ENCODE assay signal across 10 mouse cellular contexts in the genomic region with DNA sequence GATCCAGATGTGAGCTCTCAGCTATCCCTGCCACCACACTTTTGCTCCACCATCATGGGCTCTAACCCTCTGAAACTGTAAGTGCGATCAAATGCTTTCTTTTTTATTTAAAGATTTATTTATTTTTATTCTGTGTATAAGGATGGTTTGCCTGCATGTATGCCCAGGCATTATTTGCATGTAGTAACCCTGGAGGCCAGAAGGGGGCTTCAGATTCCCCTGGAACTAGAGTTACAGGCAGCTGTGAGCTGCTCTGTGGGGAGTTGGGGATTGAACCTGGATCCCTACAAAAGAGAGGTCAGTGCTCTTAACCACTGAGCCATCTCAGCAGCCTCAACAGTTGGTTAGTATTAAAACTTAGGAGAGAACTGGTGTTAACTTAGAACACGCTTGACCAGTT. TPM values are rescaled to one million over a fixed set of nuclear protein-coding genes. Genes with fewer than 3 reads are reported as not detected.
DNase-seq lines count a peak whose midpoint lies in the region; ATAC-seq and TF ChIP-seq lines count a peak whose summit lies in the region.
"Had no signal": no experiment of that assay in that cellular context is flagged by ENCODE, and none has a peak within 500 bp of the region (broad histone marks: within the 10 kb centered on the region; RNA-seq: fewer than 3 reads in every experiment).

No protein-coding gene starts in this region.

- no peak overlapping the region for H3K9ac ChIP-seq in midbrain, embryonic 14.5 days (replicated peaks; ENCODE audit: low read length)
- H3K9ac ChIP-seq in midbrain, embryonic 13.5 days (replicated peaks): no peak overlapping the region
- H3K9ac ChIP-seq: liver, embryonic 13.5 days had no signal

- H3K4me3 ChIP-seq in midbrain, embryonic 14.5 days (replicated peaks; ENCODE audit: low read depth, low read length): no peak overlapping the region
- H3K4me3 ChIP-seq in midbrain, embryonic 13.5 days (replicated peaks): no peak overlapping the region
- H3K4me3 ChIP-seq: liver, embryonic 13.5 days had no signal

- H3K4me2 ChIP-seq in midbrain, embryonic 14.5 days (ENCODE audit: low read length): no peak overlapping the region
- H3K4me2 ChIP-seq in midbrain, embryonic 13.5 days (replicated peaks): no peak overlapping the region
- H3K4me2 ChIP-seq: liver, embryonic 13.5 days had no signal

- no peaks in the 10 kb centered on the region for H3K9me3 ChIP-seq in midbrain, embryonic 14.5 days (ENCODE audit: control insufficient read depth, low read length)
- H3K9me3 ChIP-seq in midbrain, embryonic 13.5 days: no peaks in the 10 kb centered on the region

- no peaks in the 10 kb centered on the region for H3K36me3 ChIP-seq in midbrain, embryonic 14.5 days (ENCODE audit: control insufficient read depth, insufficient read depth, low read length)
- H3K36me3 ChIP-seq in midbrain, embryonic 13.5 days: no peaks in the 10 kb centered on the region
- H3K36me3 ChIP-seq: liver, embryonic 13.5 days had no signal

- H3K27ac ChIP-seq in midbrain, embryonic 14.5 days (replicated peaks; ENCODE audit: low read depth, low read length): no peak overlapping the region
- H3K27ac ChIP-seq in midbrain, embryonic 13.5 days: no peak overlapping the region
- H3K27ac ChIP-seq: liver, embryonic 13.5 days had no signal

- H3K4me1 ChIP-seq in midbrain, embryonic 14.5 days (ENCODE audit: control insufficient read depth, insufficient read depth, low read length): no peaks in the 10 kb centered on the region
- no peaks in the 10 kb centered on the region for H3K4me1 ChIP-seq in midbrain, embryonic 13.5 days (replicated peaks)

- H3K27me3 ChIP-seq in midbrain, embryonic 14.5 days (ENCODE audit: control insufficient read depth, insufficient read depth, low read length): no peaks in the 10 kb centered on the region; the same call in 1 of the 2 replicates
- H3K27me3 ChIP-seq in midbrain, embryonic 13.5 days: peaks cover 5% of the 10 kb centered on the region; the same call in 1 of the 2 replicates
- H3K27me3 ChIP-seq: liver, embryonic 13.5 days had no signal

- no peak for ATAC-seq in midbrain, embryonic 14.5 days (ENCODE audit: low FRiP score, low TSS enrichment)
- no peak for ATAC-seq in midbrain, embryonic 13.5 days

- TF ChIP-seq CTCF in brain, embryonic 14.5 days (IDR thresholded peaks at IDR 0.05; ENCODE audit: borderline replicate concordance, extremely low read depth, insufficient read depth, insufficient read length): peak; percentile 36; the same call in 1 of the 2 replicates

- 93% methylated on average over 2 of the region's 2 CpGs for WGBS in midbrain, embryonic 14.5 days
- 81% methylated on average over 2 of the region's 2 CpGs for WGBS in midbrain, embryonic 13.5 days

- DNase-seq in heart, postnatal 4 days: peak; percentile 13
- no peak for DNase-seq in heart, adult 8-10 months (ENCODE audit: low spot score)
- peak; percentile 23 for DNase-seq in midbrain, embryonic 14.5 days
- DNase-seq in brain, embryonic 14.5 days (ENCODE audit: low read depth): no peak
- peak; percentile 52 for DNase-seq in thymus, postnatal 14 days
- DNase-seq in right cerebral cortex, postnatal 10 days (ENCODE audit: low spot score in 2 of 2): no peak
- no peak for DNase-seq in left cerebral cortex, adult 11 months (ENCODE audit: low spot score)
- DNase-seq: gastrocnemius, postnatal 25 days; liver, embryonic 13.5 days had no signal

- TF ChIP-seq POLR2A in brain, embryonic 14.5 days (IDR thresholded peaks at IDR 0.05; ENCODE audit: borderline replicate concordance, extremely low read depth, insufficient read depth, insufficient read length, poor library complexity, severe bottlenecking): no peak

RNA-seq across cellular contexts. Expression of a gene that starts 15.5 kb away (rescaled TPM):
- 1 to 10 TPM; 4.2 to 5.6 TPM for total RNA-seq in heart, postnatal 4 days (2021)
- 1 to 10 TPM; 3.6 to 4.7 (median 4.3) TPM for total RNA-seq in heart, adult 8-10 months (2022)
- 19.7 and 21.2 TPM in 2 replicates for polyA plus RNA-seq in midbrain, embryonic 14.5 days (2014; fragmentation: Nextera tagmentation; extraction: Ambion mirVana)
- 24.3 and 24.8 TPM in 2 replicates for polyA plus RNA-seq in midbrain, embryonic 13.5 days (2015; fragmentation: Nextera tagmentation; extraction: Ambion mirVana)
- 18.8 and 19.5 TPM in 2 replicates for polyA plus RNA-seq in brain, embryonic 14.5 days (2012; rRNA removed)

RNA-seq across cellular contexts. Expression of a gene that starts 38.5 kb away (rescaled TPM):
- total RNA-seq in heart, postnatal 4 days (2021): 10 to 100 TPM; 86.3 to 87.5 TPM
- 10 to 100 TPM; 85.6 to 96.6 (median 88.1) TPM for total RNA-seq in heart, adult 8-10 months (2022)
- polyA plus RNA-seq in midbrain, embryonic 14.5 days (2014; fragmentation: Nextera tagmentation; extraction: Ambion mirVana): 0.11 and 0.21 TPM in 2 replicates
- polyA plus RNA-seq in midbrain, embryonic 13.5 days (2015; fragmentation: Nextera tagmentation; extraction: Ambion mirVana): 0.13 and 0.18 TPM in 2 replicates
- polyA plus RNA-seq in brain, embryonic 14.5 days (2012; rRNA removed): 0.38 and 0.44 TPM in 2 replicates

RNA-seq across cellular contexts. Expression of a gene that starts 45.6 kb away (rescaled TPM):
- 1 to 10 TPM; 1.2 TPM for total RNA-seq in heart, postnatal 4 days (2021)
- 1 to 10 TPM in 3 of 4 experiments, under 1 TPM in 1; 0.57 to 1.6 (median 1.1) TPM for total RNA-seq in heart, adult 8-10 months (2022)
- polyA plus RNA-seq in midbrain, embryonic 14.5 days (2014; fragmentation: Nextera tagmentation; extraction: Ambion mirVana): 1.9 and 2.9 TPM in 2 replicates
- polyA plus RNA-seq in midbrain, embryonic 13.5 days (2015; fragmentation: Nextera tagmentation; extraction: Ambion mirVana): 2.2 and 3.7 TPM in 2 replicates
- polyA plus RNA-seq in brain, embryonic 14.5 days (2012; rRNA removed): 2.0 and 3.4 TPM in 2 replicates
- total RNA-seq: gastrocnemius, postnatal 25 days had no signal

Comparison
In these comparisons a context has a peak if more than half of its experiments do, and no peak if none do; other contexts are left out.
1. DNase-seq: peak in heart, postnatal 4 days (single experiment), midbrain, embryonic 14.5 days (single experiment) and thymus, postnatal 14 days (single experiment); none in heart, adult 8-10 months (single experiment), brain, embryonic 14.5 days (single experiment), right cerebral cortex, postnatal 10 days (0 of 2) and left cerebral cortex, adult 11 months (single experiment).